Mouse (Mus musculus) liver, embryonic 14.5 days (tissue): ENCODE results near the gene Mvp. TPM values are rescaled to one million over a fixed set of nuclear protein-coding genes. Genes with fewer than 3 reads are reported as not detected.

ENCODE experiments used
- ATAC-seq: fragments of 200-750 bp; cut with Nextera tagmentation; 2 replicates; pipeline ENCODE4 v1.8.0; 2017; ENCODE audit warnings: moderate number of reproducible peaks, mild to moderate bottlenecking, moderate library complexity; ENCODE audit not compliant: insufficient read depth
- DNase-seq, 3 experiments: peaks; one replicate each; pipeline ENCODE4 v3.0.0-alpha.2; 2012 to 2013; ENCODE audit warnings: low read depth in 3 of 3, low spot score in 3 of 3
- H3K27ac ChIP-seq: fragments of 300-500 bp; sonication (generic); 2 replicates; pipeline ENCODE4 v1.5.1; 2014; ENCODE audit warnings: moderate library complexity, mild to moderate bottlenecking, control low read depth, inconsistent platforms
- H3K27me3 ChIP-seq: fragments of 300-500 bp; sonication (generic); 2 replicates; pipeline ENCODE4 v1.6.1; 2014; ENCODE audit warnings: mild to moderate bottlenecking, low read length, moderate library complexity; ENCODE audit not compliant: control insufficient read depth, insufficient read depth
- H3K36me3 ChIP-seq: fragments of 300-500 bp; sonication (generic); replicated peaks from 2 replicates; pipeline ENCODE4 v1.6.1; 2014; ENCODE audit warnings: low read depth; ENCODE audit not compliant: control insufficient read depth, insufficient read depth
- H3K4me1 ChIP-seq, 2 experiments: fragments of 200-500 bp in 1 of 2; fragments of 300-500 bp in 1 of 2; sonication (generic) in 1 of 2; replicated peaks; 2 replicates each; pipeline ENCODE4 v1.6.1; 2012 to 2014; ENCODE audit warnings: antibody characterized with exemption in 1 of 2, inconsistent platforms in 1 of 2, low read length in 1 of 2; ENCODE audit not compliant: control insufficient read depth in 2 of 2, insufficient read depth in 2 of 2
- H3K4me2 ChIP-seq: fragments of 300-500 bp; sonication (generic); 2 replicates; pipeline ENCODE4 v1.6.1; 2014; ENCODE audit warnings: low read depth, mild to moderate bottlenecking, control low read depth, moderate library complexity
- H3K4me3 ChIP-seq, 2 experiments: fragments of 200-500 bp in 1 of 2; fragments of 300-500 bp in 1 of 2; sonication (generic) in 1 of 2; 2 replicates each; pipeline ENCODE4 v1.5.1; 2012 to 2014; ENCODE audit warnings: low read depth in 2 of 2, low read length in 2 of 2, mild to moderate bottlenecking in 2 of 2, control low read depth in 1 of 2, inconsistent platforms in 1 of 2, moderate library complexity in 1 of 2; ENCODE audit not compliant: insufficient read depth in 1 of 2
- H3K9ac ChIP-seq: fragments of 300-500 bp; sonication (generic); replicated peaks from 2 replicates; pipeline ENCODE4 v1.6.1; 2014; ENCODE audit warnings: mild to moderate bottlenecking, control low read depth, moderate library complexity
- H3K9me3 ChIP-seq: fragments of 300-500 bp; sonication (generic); 2 replicates; pipeline ENCODE4 v1.6.1; 2016; ENCODE audit warnings: low read length, mixed read lengths; ENCODE audit not compliant: control insufficient read depth
- CTCF ChIP-seq: IDR thresholded peaks from 2 replicates; pipeline ENCODE4 v1.5.1; 2016; ENCODE audit warnings: antibody characterized with exemption, low read depth, control low read depth
- EP300 ChIP-seq: IDR thresholded peaks from 2 replicates; pipeline ENCODE4 v1.6.1; 2016; ENCODE audit warnings: antibody characterized with exemption, low read depth
- WGBS: fragments of 180-500 bp; shearing (Covaris S2); extraction: QIAGEN DNeasy Blood & Tissue Kit; methylation state at CpG from one replicate; pipeline ENCODE4 v1.1.7; 2014; ENCODE audit not compliant: insufficient replicate concordance; 5-methylcytosine and 5-hydroxymethylcytosine counted together
- polyA plus RNA-seq, 2 experiments: library from polyadenylated mRNA; depleted of rRNA in 1 of 2; stranded (reverse) in 1 of 2; unstranded in 1 of 2; fragments of >200 nt; fragmentation: Nextera tagmentation in 1 of 2; extraction: Ambion mirVana in 1 of 2; gene quantifications; 2 replicates each; pipeline versions ENCODE4 v1.2.1 to v1.2.3; 2012 to 2014

Mvp gene
- polyA plus RNA-seq, 2 experiments = 4.5 to 5.5 TPM

- no peak for ATAC-seq
- H3K9me3 ChIP-seq = no peaks in the 10 kb centered on the region
- 2% methylated on average over 8 of the region's 8 CpGs for WGBS
Observed at GRCm38 (mm10) chr7:126952646-126953045, 61.8 kb downstream of the Mvp start.

GRCm38 (mm10) chr7:126951741-126952140, 62.7 kb downstream of the Mvp start:
- Histone ChIP-seq H3K9me3 (no peaks in the 10 kb centered on the region), H3K36me3 (no peaks in the 10 kb centered on the region), H3K27ac (no peak overlapping the region), H3K9ac (no peak overlapping the region), H3K4me1 (no peaks in the 10 kb centered on the region; a peak in 1 of 4 replicates), H3K4me2 (no peak overlapping the region), H3K4me3 (no peak overlapping the region), H3K27me3 (peaks cover 18% of the 10 kb centered on the region)
- TF ChIP-seq EP300 = no peak
- TF ChIP-seq CTCF = no peak
- DNase-seq (no peak), ATAC-seq (no peak)
- 19% methylated on average over 4 of the region's 4 CpGs for WGBS

More at GRCm38 (mm10) chr7:126952646-126953045, 61.8 kb downstream of the Mvp start:
- Histone ChIP-seq H3K27ac (no peak overlapping the region), H3K4me2 (no peak overlapping the region), H3K27me3 (peaks cover 18% of the 10 kb centered on the region), H3K36me3 (no peaks in the 10 kb centered on the region), H3K4me3 (no peak overlapping the region), H3K4me1 (no peaks in the 10 kb centered on the region; a peak in 1 of 4 replicates), H3K9ac (no peak overlapping the region)
- no peak for DNase-seq
- TF ChIP-seq CTCF = no peak
- TF ChIP-seq EP300 = no peak

GRCm38 (mm10) chr7:126950647-126951615, 63.5 kb downstream of the Mvp start:
- DNase-seq = no peak
- no peak overlapping the region for H3K27ac ChIP-seq
- no peak overlapping the region for H3K4me3 ChIP-seq
- no peak overlapping the region for H3K4me2 ChIP-seq
- no peak for TF ChIP-seq CTCF
- ATAC-seq = no peak
- no peaks in the 10 kb centered on the region for H3K36me3 ChIP-seq
- H3K9me3 ChIP-seq = no peaks in the 10 kb centered on the region
- no peaks in the 10 kb centered on the region; a peak in 1 of 4 replicates for H3K4me1 ChIP-seq
- peaks cover 18% of the 10 kb centered on the region for H3K27me3 ChIP-seq
- H3K9ac ChIP-seq = no peak overlapping the region
- 10% methylated on average over 26 of the region's 26 CpGs for WGBS

- H3K4me3 ChIP-seq = peak within 1 kb of the TSS in 1 of 2 experiments; percentile 44; a peak in 3 of 4 replicates
- peak within 1 kb of the TSS; percentile 76 for H3K4me2 ChIP-seq
- H3K36me3 ChIP-seq = no peaks in the 10 kb centered on the region
- ATAC-seq (peak; percentile 77), DNase-seq (peak; percentile 64 to 68 (median 64))
- H3K4me1 ChIP-seq = no peaks in the 10 kb centered on the region; a peak in 1 of 4 replicates
- no peak within 1 kb of the TSS for H3K27ac ChIP-seq
- 0 out of 2 replicates have a peak within 1 kb of the TSS, but pooled peaks have one; percentile 18 for H3K9ac ChIP-seq
- no peaks in the 10 kb centered on the region for H3K9me3 ChIP-seq
- peaks cover 18% of the 10 kb centered on the region for H3K27me3 ChIP-seq
- TF ChIP-seq CTCF (0 out of 2 replicates have a peak, but pooled peaks have one; percentile 1), EP300 (no peak)
- WGBS = 1% methylated on average over 42 of the region's 42 CpGs
Observed at GRCm38 (mm10) chr7:126949793-126950646, 64.4 kb downstream of the Mvp start, which contains the start of gene Sez6l2. Sez6l2 (plus strand) TSS chr7:126950563.
